Mouse (Mus musculus) cortical plate, adult 2 months (tissue): ENCODE measurements around the gene Adamts20. TPM values are rescaled to one million over a fixed set of nuclear protein-coding genes. Genes with fewer than 3 reads are reported as not detected.

Experiments used
- H3K27ac ChIP-seq: fragments of 200-500 bp; 2 replicates; pipeline ENCODE4 v1.5.1; 2012; ENCODE audit warnings: low read length, control low read depth, inconsistent platforms; ENCODE audit not compliant: insufficient read depth
- H3K4me1 ChIP-seq: fragments of 200-500 bp; 2 replicates; pipeline ENCODE4 v1.6.1; 2011; ENCODE audit warnings: low read length; ENCODE audit not compliant: control insufficient read depth, insufficient read depth
- H3K4me3 ChIP-seq: fragments of 200-500 bp; 2 replicates; pipeline ENCODE4 v1.5.1; 2011; ENCODE audit warnings: mild to moderate bottlenecking, low read length, control low read depth; ENCODE audit not compliant: insufficient read depth
- CTCF ChIP-seq: fragments of 200-500 bp; IDR thresholded peaks from 2 replicates; pipeline ENCODE4 v1.5.1; 2011; ENCODE audit warnings: mild to moderate bottlenecking, control low read depth, low read length; ENCODE audit not compliant: insufficient read depth; ENCODE audit errors: extremely low read depth
- POLR2A ChIP-seq: fragments of 200-500 bp; IDR thresholded peaks from 2 replicates; pipeline ENCODE4 v1.6.1; 2011; ENCODE audit warnings: mild to moderate bottlenecking, low read length, control low read depth; ENCODE audit not compliant: insufficient read depth; ENCODE audit errors: extremely low read depth
- polyA plus RNA-seq: library from polyadenylated mRNA; depleted of rRNA; stranded (reverse); fragments of >200 nt; gene quantifications from 2 replicates; pipeline ENCODE4 v1.2.3, GENCODE M21; 2012

Gene Adamts20
- polyA plus RNA-seq, 1 experiment = 8.6 TPM

- no peak for TF ChIP-seq CTCF
- TF ChIP-seq POLR2A = no peak
- Histone ChIP-seq H3K27ac (no peak overlapping the region), H3K4me3 (no peak overlapping the region), H3K4me1 (no peaks in the 10 kb centered on the region)
Measured at GRCm38 (mm10) chr15:94242133-94242532, 223.1 kb downstream of the Adamts20 start.

- peaks cover 2% of the 10 kb centered on the region for H3K4me1 ChIP-seq
- TF ChIP-seq POLR2A = no peak
- no peak for TF ChIP-seq CTCF
- no peak overlapping the region for H3K4me3 ChIP-seq
- H3K27ac ChIP-seq = no peak overlapping the region
Measured at GRCm38 (mm10) chr15:94239637-94240036, 225.6 kb downstream of the Adamts20 start.

- peaks cover 2% of the 10 kb centered on the region for H3K4me1 ChIP-seq
- no peak overlapping the region for H3K27ac ChIP-seq
- TF ChIP-seq POLR2A (no peak), CTCF (no peak)
- no peak overlapping the region for H3K4me3 ChIP-seq
Measured at GRCm38 (mm10) chr15:94239127-94239526, 226.1 kb downstream of the Adamts20 start.

GRCm38 (mm10) chr15:94238058-94238876 lies 227.0 kb downstream of the Adamts20 start:
- Histone ChIP-seq H3K27ac (no peak overlapping the region), H3K4me1 (peaks cover 2% of the 10 kb centered on the region), H3K4me3 (no peak overlapping the region)
- no peak for TF ChIP-seq CTCF
- no peak for TF ChIP-seq POLR2A

- Histone ChIP-seq H3K4me1 (peaks cover 2% of the 10 kb centered on the region), H3K4me3 (no peak overlapping the region), H3K27ac (no peak overlapping the region)
- TF ChIP-seq CTCF = no peak
- no peak for TF ChIP-seq POLR2A
Measured at GRCm38 (mm10) chr15:94236726-94237125, 228.5 kb downstream of the Adamts20 start.

- TF ChIP-seq POLR2A = no peak
- TF ChIP-seq CTCF = no peak
- Histone ChIP-seq H3K4me1 (peaks cover 2% of the 10 kb centered on the region), H3K27ac (no peak overlapping the region), H3K4me3 (no peak overlapping the region)
Measured at GRCm38 (mm10) chr15:94236121-94236520, 229.1 kb downstream of the Adamts20 start.

- Histone ChIP-seq H3K4me3 (no peak overlapping the region), H3K4me1 (peaks cover 2% of the 10 kb centered on the region), H3K27ac (no peak overlapping the region)
- TF ChIP-seq CTCF = no peak
- no peak for TF ChIP-seq POLR2A
Measured at GRCm38 (mm10) chr15:94235190-94235589, 230.0 kb downstream of the Adamts20 start.

- Histone ChIP-seq H3K27ac (no peak overlapping the region), H3K4me3 (no peak overlapping the region)
- TF ChIP-seq POLR2A (no peak), CTCF (no peak)
Measured at GRCm38 (mm10) chr15:94231246-94231645, 234.0 kb downstream of the Adamts20 start.

GRCm38 (mm10) chr15:94227388-94227787 lies 237.8 kb downstream of the Adamts20 start:
- no peak for TF ChIP-seq CTCF
- no peak for TF ChIP-seq POLR2A
- Histone ChIP-seq H3K4me3 (no peak overlapping the region), H3K4me1 (no peaks in the 10 kb centered on the region), H3K27ac (no peak overlapping the region)

More at GRCm38 (mm10) chr15:94231246-94231645, 234.0 kb downstream of the Adamts20 start:
- peaks cover 2% of the 10 kb centered on the region for H3K4me1 ChIP-seq

- H3K4me1 ChIP-seq = no peaks in the 10 kb centered on the region
- no peak overlapping the region for H3K27ac ChIP-seq
- H3K4me3 ChIP-seq = no peak overlapping the region
- no peak for TF ChIP-seq CTCF
- TF ChIP-seq POLR2A = no peak
Measured at GRCm38 (mm10) chr15:94223101-94223500, 242.1 kb downstream of the Adamts20 start.
